15 mouse cellular contexts compared by ENCODE assay signal in the genomic region with DNA sequence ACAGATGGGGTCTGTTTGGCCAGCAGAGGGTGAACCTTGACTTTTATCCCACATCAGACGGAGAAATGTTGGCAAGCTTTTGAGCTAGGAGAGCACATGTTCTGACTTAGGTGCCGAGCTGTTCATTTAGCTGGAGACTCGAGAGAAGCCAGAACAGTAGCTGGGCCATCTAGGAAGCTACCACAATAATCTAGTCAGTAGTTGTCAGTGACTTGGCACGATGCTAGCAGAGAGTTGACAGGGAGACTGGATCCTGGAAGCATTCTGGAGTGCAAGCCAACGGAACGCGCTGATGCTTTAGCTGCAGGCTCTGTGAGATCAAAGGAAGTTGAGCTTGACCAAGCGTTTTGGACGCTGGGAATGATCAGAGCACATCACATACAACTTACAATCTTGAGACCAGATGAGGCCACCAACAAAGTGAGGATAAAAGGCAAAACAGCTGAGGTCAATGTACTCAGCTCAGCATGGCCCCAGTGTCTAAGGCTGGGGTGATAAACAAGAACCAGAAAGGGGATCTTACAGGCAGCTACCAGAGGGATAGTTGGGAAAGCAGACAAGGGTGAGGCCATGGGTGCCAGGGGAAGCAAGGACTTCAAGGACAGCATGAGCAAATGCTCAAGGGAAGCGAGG.
DNase-seq lines count a peak whose midpoint lies in the region; ATAC-seq and TF ChIP-seq lines count a peak whose summit lies in the region.
"Had no signal": no experiment of that assay in that cellular context is flagged by ENCODE, and none has a peak within 500 bp of the region (broad histone marks: within the 10 kb centered on the region; RNA-seq: fewer than 3 reads in every experiment).

No protein-coding gene starts in this region.

- TF ChIP-seq CTCF in lung, adult 2 months (IDR thresholded peaks at IDR 0.05; ENCODE audit: insufficient read depth, low read length), result no peak

- H3K27me3 ChIP-seq in lung, embryonic 15.5 days, result no peaks in the 10 kb centered on the region
- H3K27me3 ChIP-seq in hindbrain, embryonic 10.5 days (ENCODE audit: insufficient read depth, poor library complexity, severe bottlenecking), result no peaks in the 10 kb centered on the region
- H3K27me3 ChIP-seq: heart, embryonic 13.5 days; intestine, embryonic 15.5 days had no signal

- ATAC-seq in lung, embryonic 15.5 days (ENCODE audit: borderline replicate concordance, extremely low read depth, low FRiP score, low TSS enrichment), result peak; percentile 87
- ATAC-seq: forebrain, embryonic 16.5 days; intestine, embryonic 15.5 days had no signal

- intact Hi-C loops in heart, postnatal 10 days (cut with DNase I), result no loop called here

- no peak overlapping the region for H3K27ac ChIP-seq in lung, embryonic 15.5 days
- no peak overlapping the region for H3K27ac ChIP-seq in hindbrain, embryonic 10.5 days
- H3K27ac ChIP-seq: heart, embryonic 13.5 days; hindbrain, embryonic 14.5 days; intestine, embryonic 15.5 days had no signal

- H3K4me3 ChIP-seq in lung, embryonic 15.5 days, result no peak overlapping the region
- H3K4me3 ChIP-seq in lung, adult 2 months (replicated peaks; ENCODE audit: extremely low read depth, low read depth, low read length), result no peak overlapping the region
- H3K4me3 ChIP-seq in hindbrain, embryonic 10.5 days, result no peak overlapping the region
- H3K4me3 ChIP-seq: heart, embryonic 13.5 days; intestine, embryonic 15.5 days had no signal

- no peaks in the 10 kb centered on the region for H3K9me3 ChIP-seq in lung, embryonic 15.5 days
- H3K9me3 ChIP-seq in hindbrain, embryonic 10.5 days, result peaks cover 5% of the 10 kb centered on the region; the same call in 1 of the 2 replicates
- H3K9me3 ChIP-seq: intestine, embryonic 15.5 days had no signal

- no peak for TF ChIP-seq POLR2A in lung, adult 2 months (IDR thresholded peaks at IDR 0.05; ENCODE audit: borderline replicate concordance, extremely low read depth, low read depth, low read length)

- no peaks in the 10 kb centered on the region for H3K4me1 ChIP-seq in lung, embryonic 15.5 days
- no peaks in the 10 kb centered on the region for H3K4me1 ChIP-seq in lung, adult 2 months (ENCODE audit: control insufficient read depth, insufficient read depth, low read length)
- H3K4me1 ChIP-seq in hindbrain, embryonic 10.5 days (replicated peaks), result no peaks in the 10 kb centered on the region
- H3K4me1 ChIP-seq: intestine, embryonic 15.5 days had no signal

- DNase-seq in heart, adult 11 months, result peak; percentile 89
- no peak for DNase-seq in heart, postnatal 10 days
- no peak for DNase-seq in lung, adult 2 months
- peak; percentile 37 for DNase-seq in lung, postnatal 14 days
- DNase-seq in hindbrain, embryonic 10.5 days (ENCODE audit: low spot score), result no peak
- DNase-seq in retina, embryonic 14.5 days (ENCODE audit: low spot score), result no peak
- DNase-seq: adrenal gland, adult 2 months; adrenal gland, postnatal 36 days; cerebellum, adult 9-10 months; gastrocnemius, postnatal 14 days had no signal

- 47% methylated on average over 10 of the region's 10 CpGs for WGBS in lung, embryonic 15.5 days
- 67% methylated on average over 10 of the region's 10 CpGs for WGBS in lung, adult 2 months
- 81% methylated on average over 10 of the region's 10 CpGs for WGBS in hindbrain, embryonic 10.5 days

- H3K36me3 ChIP-seq in lung, embryonic 15.5 days, result no peaks in the 10 kb centered on the region
- H3K36me3 ChIP-seq in hindbrain, embryonic 10.5 days, result no peaks in the 10 kb centered on the region
- H3K36me3 ChIP-seq: heart, embryonic 13.5 days; intestine, embryonic 15.5 days had no signal

- H3K9ac ChIP-seq in lung, embryonic 15.5 days, result no peak overlapping the region
- H3K9ac ChIP-seq: heart, embryonic 13.5 days; hindbrain, embryonic 14.5 days; intestine, embryonic 15.5 days had no signal

- no peak overlapping the region for H3K4me2 ChIP-seq in lung, embryonic 15.5 days
- H3K4me2 ChIP-seq: heart, embryonic 13.5 days; hindbrain, embryonic 14.5 days; intestine, embryonic 15.5 days had no signal

Comparison
In these comparisons a context has a peak if more than half of its experiments do, and no peak if none do; other contexts are left out.
1. DNase-seq: peak in heart, adult 11 months (single experiment) and lung, postnatal 14 days (single experiment); none in heart, postnatal 10 days (0 of 2), lung, adult 2 months (single experiment), hindbrain, embryonic 10.5 days (single experiment) and retina, embryonic 14.5 days (single experiment).